Mouse (Mus musculus): Measurements from ENCODE around the gene Ice1. TPM values are rescaled to one million over a fixed set of nuclear protein-coding genes. Genes with fewer than 3 reads are reported as not detected.

Ice1 gene
- total RNA-seq, 4 experiments from 2014 or later: 28.2 to 42.2 (median 34.3) TPM

GRCm38 (mm10) chr13:70639639-70640038 lies 2.2 kb upstream of the Ice1 start:
- no peak for DNase-seq

GRCm38 (mm10) chr13:70637662-70638291 lies 343 bp upstream of the Ice1 start:
- peak; percentile 96 for DNase-seq

- no peak for DNase-seq
These were observed 728 bp downstream of the Ice1 start for GRCm38 (mm10) chr13:70636706-70637105.

GRCm38 (mm10) chr13:70635591-70635990 lies 1.8 kb downstream of the Ice1 start:
- no peak for DNase-seq

GRCm38 (mm10) chr13:70626416-70626815 lies 11.0 kb downstream of the Ice1 start:
- DNase-seq: no peak

GRCm38 (mm10) chr13:70625665-70626064 lies 11.8 kb downstream of the Ice1 start:
- no peak for DNase-seq

- DNase-seq: no peak
These were observed 13.0 kb downstream of the Ice1 start for GRCm38 (mm10) chr13:70624445-70624844.

GRCm38 (mm10) chr13:70622461-70623057 lies 14.9 kb downstream of the Ice1 start:
- no peak for DNase-seq

- no peak for DNase-seq
These were observed 15.9 kb downstream of the Ice1 start for GRCm38 (mm10) chr13:70621509-70621908.

- no peak for DNase-seq
These were observed 24.6 kb downstream of the Ice1 start for GRCm38 (mm10) chr13:70612837-70613236.

- DNase-seq: peak; percentile 40
These were observed 26.7 kb downstream of the Ice1 start for GRCm38 (mm10) chr13:70610431-70611420.

GRCm38 (mm10) chr13:70609632-70610031 lies 27.8 kb downstream of the Ice1 start:
- no peak for DNase-seq

- no peak for DNase-seq
These were observed 32.1 kb downstream of the Ice1 start for GRCm38 (mm10) chr13:70605366-70605765.

- DNase-seq: no peak
These were observed 32.7 kb downstream of the Ice1 start for GRCm38 (mm10) chr13:70604723-70605122.

GRCm38 (mm10) chr13:70601566-70601965 lies 35.9 kb downstream of the Ice1 start:
- no peak for DNase-seq

- DNase-seq: no peak
These were observed 37.3 kb downstream of the Ice1 start for GRCm38 (mm10) chr13:70599964-70600619.

GRCm38 (mm10) chr13:70598941-70599340 lies 38.5 kb downstream of the Ice1 start:
- DNase-seq: no peak

- no peak for DNase-seq
These were observed 40.5 kb downstream of the Ice1 start for GRCm38 (mm10) chr13:70596901-70597300.

- DNase-seq: peak; percentile 62
These were observed 47.1 kb downstream of the Ice1 start for GRCm38 (mm10) chr13:70590248-70590762.

- no peak for DNase-seq
These were observed 50.5 kb downstream of the Ice1 start for GRCm38 (mm10) chr13:70586969-70587368.

GRCm38 (mm10) chr13:70582517-70582916 lies 54.9 kb downstream of the Ice1 start:
- DNase-seq: no peak

GRCm38 (mm10) chr13:70581509-70581908 lies 55.9 kb downstream of the Ice1 start:
- DNase-seq: no peak
